ENCODE assay signal across 8 mouse cellular contexts in genomic region chr17:3331721-3332461, GRCm38 (mm10). TPM values are rescaled to one million over a fixed set of nuclear protein-coding genes. Genes with fewer than 3 reads are reported as not detected.
DNase-seq lines count a peak whose midpoint lies in the region; ATAC-seq and TF ChIP-seq lines count a peak whose summit lies in the region.

No protein-coding gene starts in this region.

- H3K4me3 ChIP-seq in stomach, embryonic 14.5 days (ENCODE audit: low read depth, low read length): no peak overlapping the region

- no peaks in the 10 kb centered on the region for H3K9me3 ChIP-seq in stomach, embryonic 14.5 days (ENCODE audit: control insufficient read depth, low read depth, low read length)

- peak; percentile 90 for DNase-seq in left cerebral cortex, postnatal 4 days
- no peak for DNase-seq in left cerebral cortex, adult 11 months (ENCODE audit: low spot score)
- DNase-seq in brain, embryonic 14.5 days (ENCODE audit: low read depth): peak; percentile 89
- DNase-seq in gastrocnemius, postnatal 25 days: peak; percentile 55
- peak; percentile 63 to 74 for DNase-seq in layer of hippocampus, adult 18-20 months (ENCODE audit: low spot score in 2 of 2)
- DNase-seq in thymus, postnatal 36 days: no peak
- no peak for DNase-seq in frontal cortex, postnatal 14 days (ENCODE audit: low spot score in 2 of 2)

- no peaks in the 10 kb centered on the region for H3K27me3 ChIP-seq in stomach, embryonic 14.5 days (ENCODE audit: control insufficient read depth, insufficient read depth, low read length)

- no peak overlapping the region for H3K9ac ChIP-seq in stomach, embryonic 14.5 days (replicated peaks; ENCODE audit: low read depth, low read length)

- peak; percentile 33; the same call in 1 of the 2 replicates for ATAC-seq in stomach, embryonic 14.5 days (ENCODE audit: insufficient number of reproducible peaks, insufficient read depth, low FRiP score, low read depth)

- no peak for TF ChIP-seq POLR2A in brain, embryonic 14.5 days (IDR thresholded peaks at IDR 0.05; ENCODE audit: borderline replicate concordance, extremely low read depth, insufficient read depth, insufficient read length, poor library complexity, severe bottlenecking)

- no peak overlapping the region for H3K27ac ChIP-seq in stomach, embryonic 14.5 days (ENCODE audit: low read length)

- no peak overlapping the region for H3K4me2 ChIP-seq in stomach, embryonic 14.5 days (replicated peaks; ENCODE audit: low read depth, low read length)

- intact Hi-C loops in left cerebral cortex, postnatal 4 days (cut with DNase I): no loop called here

- 60% methylated on average over 7 of the region's 7 CpGs for WGBS in stomach, embryonic 14.5 days

- peaks cover 4% of the 10 kb centered on the region; the same call in 1 of the 2 replicates for H3K4me1 ChIP-seq in stomach, embryonic 14.5 days (ENCODE audit: control insufficient read depth, insufficient read depth, low read length)

- no peak for TF ChIP-seq CTCF in brain, embryonic 14.5 days (IDR thresholded peaks at IDR 0.05; ENCODE audit: borderline replicate concordance, extremely low read depth, insufficient read depth, insufficient read length)

- no peaks in the 10 kb centered on the region for H3K36me3 ChIP-seq in stomach, embryonic 14.5 days (ENCODE audit: control insufficient read depth, insufficient read depth, low read length)

RNA-seq across cellular contexts. Expression of gene Tiam2, which starts 5.5 kb away (rescaled TPM):
- total RNA-seq in left cerebral cortex, postnatal 4 days (2021): 100 to 1,000 TPM in 1 of 2 experiments, 10 to 100 TPM in 1; 89.3 to 104 TPM
- polyA plus RNA-seq in brain, embryonic 14.5 days (2012; rRNA removed): 17.5 and 48.1 TPM in 2 replicates
- total RNA-seq in gastrocnemius, postnatal 25 days (2021): 1 to 10 TPM; 2.7 to 3.8 TPM
- total RNA-seq in layer of hippocampus, adult 18-20 months (2021): 10 to 100 TPM; 35.2 to 37.1 TPM
- 6.5 and 6.6 TPM in 2 replicates for polyA plus RNA-seq in stomach, embryonic 14.5 days (2014; fragmentation: Nextera tagmentation; extraction: Ambion mirVana)

Comparison
In these comparisons a context has a peak if more than half of its experiments do, and no peak if none do; other contexts are left out.
1. DNase-seq: peak in left cerebral cortex, postnatal 4 days (single experiment), brain, embryonic 14.5 days (single experiment), gastrocnemius, postnatal 25 days (single experiment) and layer of hippocampus, adult 18-20 months (2 of 2); none in left cerebral cortex, adult 11 months (single experiment), thymus, postnatal 36 days (0 of 2) and frontal cortex, postnatal 14 days (0 of 2).
2. RNA of gene Tiam2, which starts 5.5 kb away (total RNA-seq): 89.3 to 104 TPM in left cerebral cortex, postnatal 4 days and 35.2 to 37.1 TPM in layer of hippocampus, adult 18-20 months; 2.7 to 3.8 TPM in gastrocnemius, postnatal 25 days; every median in the first group is over 4 times any median in the second.